Mouse (Mus musculus): ENCODE data around the gene Kank1.

Gene Kank1

GRCm38 (mm10) chr19:25315458-25315889, 78.7 kb downstream of the Kank1 start:
- DNase-seq: peak in 1 of 2 experiments; percentile 23

DNA sequence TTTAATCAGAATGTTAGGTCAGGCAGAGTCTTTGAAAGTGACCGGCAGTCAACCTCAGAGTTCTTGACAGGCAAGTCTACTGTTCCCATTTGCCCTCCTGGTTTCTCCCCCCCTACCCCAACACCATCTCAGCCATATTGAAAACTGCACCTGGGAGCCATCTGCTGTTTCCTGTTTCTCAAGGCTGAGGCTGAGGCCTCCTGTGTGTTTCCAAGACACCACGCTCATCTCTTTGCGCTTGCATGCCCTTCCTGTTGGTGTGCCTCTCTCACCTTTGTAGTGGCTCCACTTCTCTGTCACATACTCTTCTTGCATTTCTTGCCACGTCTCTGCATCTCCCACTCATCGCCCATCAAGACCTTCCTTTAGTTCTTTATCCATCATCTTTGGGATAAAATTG, 79.2 kb downstream of the Kank1 start:
- DNase-seq: no peak

DNA sequence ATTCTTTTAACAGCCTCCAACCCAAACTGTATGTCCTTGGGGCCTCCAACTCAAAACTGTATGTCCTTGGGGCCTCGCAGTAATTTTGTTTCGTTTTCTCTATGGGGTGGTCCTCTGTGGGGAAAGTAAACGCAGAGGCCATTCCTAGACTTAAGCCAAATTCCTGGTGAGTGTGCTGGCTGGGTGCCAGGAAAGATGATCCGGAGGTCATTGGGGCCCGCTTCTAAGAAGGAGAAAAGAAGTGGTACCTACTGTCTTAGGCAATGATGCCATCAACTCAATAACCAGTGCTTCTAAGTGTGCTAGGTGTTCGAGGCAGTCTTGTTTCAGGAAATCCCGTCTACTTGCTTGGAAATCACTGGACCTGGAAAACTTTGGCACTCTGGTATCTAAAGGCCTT, 87.5 kb downstream of the Kank1 start:
- DNase-seq: peak; percentile 38 to 56

GRCm38 (mm10) chr19:25325113-25326001, 88.6 kb downstream of the Kank1 start:
- DNase-seq: no peak

DNA sequence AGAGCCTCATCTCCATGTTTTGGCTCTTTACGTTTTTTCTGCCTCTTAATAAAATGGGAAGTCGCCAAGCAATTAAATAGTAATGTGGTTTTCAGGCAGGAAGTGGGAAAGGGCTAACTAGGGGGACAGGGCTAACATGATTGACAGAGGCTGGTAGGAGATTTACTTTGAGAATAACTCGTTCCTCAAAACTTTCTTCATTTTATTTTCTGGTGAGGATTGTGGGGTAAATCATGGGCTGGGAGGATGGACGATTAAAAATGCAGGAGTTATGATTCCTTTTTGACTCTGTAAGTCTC, 89.2 kb downstream of the Kank1 start:
- no peak for DNase-seq

DNA sequence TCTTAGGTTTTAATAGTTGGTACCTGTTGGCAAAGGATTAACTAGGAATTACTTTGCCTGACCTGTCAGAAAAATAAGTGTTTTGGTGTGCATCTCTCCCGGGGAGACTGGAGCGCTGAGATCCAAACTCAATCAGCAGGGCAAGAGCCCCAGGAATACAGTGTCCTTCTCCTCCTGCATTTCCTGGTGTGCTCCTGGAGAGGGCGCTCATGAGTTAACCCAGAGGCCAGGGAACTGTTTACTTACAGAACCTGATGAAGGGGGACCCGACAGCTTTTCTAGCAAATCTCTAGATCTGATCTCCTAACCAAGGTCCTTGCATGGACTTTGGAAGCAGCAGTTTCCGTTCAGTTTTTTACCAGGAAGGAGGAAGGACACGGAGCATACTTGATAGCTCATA, 90.9 kb downstream of the Kank1 start:
- no peak for DNase-seq

DNA sequence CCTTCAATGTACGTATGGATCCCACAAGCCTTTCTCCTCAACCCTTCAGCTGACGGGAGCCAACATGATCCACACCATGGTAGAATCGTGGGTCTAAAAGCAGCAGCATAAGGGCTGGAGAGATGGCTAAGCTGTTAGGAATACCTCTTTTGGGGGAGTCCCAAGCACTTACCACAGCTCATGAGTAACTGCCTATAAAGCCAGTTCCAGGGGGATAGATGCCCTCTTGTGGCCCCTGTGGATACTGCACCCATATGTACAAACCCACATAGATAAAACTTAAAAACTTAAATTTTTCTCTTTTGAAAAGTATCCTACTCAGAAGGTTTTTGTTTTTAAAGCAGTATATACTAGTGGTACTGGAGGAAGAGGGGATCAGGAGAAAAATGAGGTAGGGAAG, 97.6 kb downstream of the Kank1 start:
- peak; percentile 69 to 75 for DNase-seq

DNA sequence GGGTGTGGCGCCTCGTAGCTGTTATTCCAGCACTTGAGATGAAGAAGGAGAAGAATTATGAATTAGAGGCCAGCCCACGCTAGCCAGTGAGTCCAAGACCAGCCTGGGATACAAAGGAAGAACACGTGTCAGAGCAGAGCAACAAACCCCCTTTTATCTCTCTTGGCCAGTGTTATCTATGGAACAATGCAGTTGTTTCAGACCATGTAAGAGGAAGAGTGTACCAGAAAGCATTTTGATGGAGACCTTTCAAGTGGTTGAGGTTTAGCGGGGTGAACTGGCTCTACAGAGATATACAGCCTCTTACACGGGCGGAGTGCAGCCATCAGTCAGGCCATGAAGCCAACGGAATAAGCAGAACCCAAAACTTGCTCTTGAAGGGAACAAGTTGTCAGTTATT, 100.0 kb downstream of the Kank1 start:
- DNase-seq: no peak

- DNase-seq: peak; percentile 59 to 64
Measured at GRCm38 (mm10) chr19:25340630-25341620, 104.2 kb downstream of the Kank1 start.

DNA sequence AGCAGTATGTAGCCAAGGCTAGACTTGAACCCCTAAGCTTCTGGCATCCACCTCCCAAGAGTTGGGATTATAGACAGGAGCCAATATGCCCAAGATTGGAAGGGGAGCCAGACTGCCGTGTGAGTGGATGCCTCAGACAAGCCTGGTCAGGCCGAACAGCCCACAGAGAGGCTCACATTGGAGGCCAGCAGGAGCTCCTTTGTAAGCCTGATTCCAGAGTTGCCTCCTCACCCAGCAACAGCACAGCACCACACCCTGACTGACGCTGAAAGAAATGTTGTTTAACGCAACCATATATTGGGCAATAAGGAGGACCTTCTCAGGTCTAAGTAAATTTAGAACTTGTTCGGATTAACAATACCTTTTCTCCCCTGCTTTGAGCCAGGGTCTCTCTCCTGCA, 105.3 kb downstream of the Kank1 start:
- no peak for DNase-seq

DNA sequence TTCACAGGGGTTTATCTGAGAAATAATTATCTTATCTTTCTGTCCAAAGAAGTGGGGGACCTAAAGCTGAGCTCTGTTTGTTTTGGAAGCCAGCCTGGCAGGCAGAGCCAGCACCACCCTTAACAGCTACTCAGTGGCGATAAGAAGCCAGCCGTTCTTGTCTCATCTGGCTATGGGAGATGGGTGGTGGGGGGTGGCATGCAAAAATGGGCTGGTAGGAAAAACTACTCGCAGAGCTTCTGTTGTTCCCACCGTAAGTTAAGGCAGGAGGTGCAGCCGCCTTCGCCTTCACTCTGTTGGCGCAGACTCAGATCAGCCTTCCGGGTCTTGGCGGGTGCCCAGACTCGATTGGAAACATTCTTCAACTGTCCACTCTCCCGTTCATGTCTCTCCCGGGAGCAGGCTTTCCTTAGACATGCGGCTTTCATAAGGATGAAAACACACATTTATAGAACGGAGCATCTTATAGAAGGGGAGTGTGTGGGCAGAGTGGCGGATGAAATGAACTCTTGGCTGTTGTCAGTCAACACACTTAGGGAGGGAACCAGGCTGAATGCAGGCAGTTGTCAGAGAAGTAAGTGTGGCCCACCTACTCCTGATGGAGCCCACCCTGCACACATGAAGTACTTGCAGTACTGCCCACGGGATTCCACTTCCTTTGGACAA, 107.0 kb downstream of the Kank1 start:
- peak; percentile 71 to 73 for DNase-seq

DNA sequence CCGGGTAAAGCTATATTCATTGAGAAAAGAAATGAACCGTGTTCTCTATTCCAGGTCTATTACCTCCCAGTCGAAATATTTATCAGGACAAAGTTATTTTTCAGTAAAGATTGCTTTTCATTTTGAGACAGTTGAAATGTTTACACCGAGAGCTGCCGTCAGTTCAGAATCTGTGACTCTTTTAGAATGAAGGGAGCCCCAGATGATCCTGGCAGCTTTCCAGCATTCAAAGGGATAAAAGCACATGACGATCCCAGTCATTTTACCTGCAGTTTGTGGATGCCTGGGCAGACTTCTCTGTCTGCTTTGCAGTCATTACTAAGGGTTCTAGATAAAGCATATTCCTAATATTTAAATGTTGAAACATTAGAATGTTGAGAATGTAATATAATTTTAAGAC, 107.6 kb downstream of the Kank1 start:
- DNase-seq: peak; percentile 47 to 49

DNA sequence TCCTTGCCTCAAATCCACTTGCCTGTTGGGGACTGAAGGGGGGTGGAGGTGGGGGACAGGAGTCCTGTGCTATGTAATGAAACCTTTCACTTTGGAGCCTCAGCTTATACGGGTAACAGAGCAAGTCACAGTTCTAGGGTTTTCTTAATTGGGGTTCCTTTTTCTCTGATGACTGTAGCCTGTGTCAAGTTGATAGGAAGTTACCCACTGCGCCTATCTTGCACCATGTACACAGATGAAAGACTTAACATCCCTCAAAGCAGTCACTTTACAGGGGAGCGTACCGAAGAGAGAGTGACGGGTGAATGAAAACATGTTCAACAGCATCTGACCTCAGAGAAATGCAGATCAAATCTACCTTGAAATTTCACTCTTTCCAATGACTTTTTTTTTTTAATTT, 109.2 kb downstream of the Kank1 start:
- no peak for DNase-seq

- no peak for DNase-seq
Measured at GRCm38 (mm10) chr19:25347515-25347914, 110.7 kb downstream of the Kank1 start.

DNA sequence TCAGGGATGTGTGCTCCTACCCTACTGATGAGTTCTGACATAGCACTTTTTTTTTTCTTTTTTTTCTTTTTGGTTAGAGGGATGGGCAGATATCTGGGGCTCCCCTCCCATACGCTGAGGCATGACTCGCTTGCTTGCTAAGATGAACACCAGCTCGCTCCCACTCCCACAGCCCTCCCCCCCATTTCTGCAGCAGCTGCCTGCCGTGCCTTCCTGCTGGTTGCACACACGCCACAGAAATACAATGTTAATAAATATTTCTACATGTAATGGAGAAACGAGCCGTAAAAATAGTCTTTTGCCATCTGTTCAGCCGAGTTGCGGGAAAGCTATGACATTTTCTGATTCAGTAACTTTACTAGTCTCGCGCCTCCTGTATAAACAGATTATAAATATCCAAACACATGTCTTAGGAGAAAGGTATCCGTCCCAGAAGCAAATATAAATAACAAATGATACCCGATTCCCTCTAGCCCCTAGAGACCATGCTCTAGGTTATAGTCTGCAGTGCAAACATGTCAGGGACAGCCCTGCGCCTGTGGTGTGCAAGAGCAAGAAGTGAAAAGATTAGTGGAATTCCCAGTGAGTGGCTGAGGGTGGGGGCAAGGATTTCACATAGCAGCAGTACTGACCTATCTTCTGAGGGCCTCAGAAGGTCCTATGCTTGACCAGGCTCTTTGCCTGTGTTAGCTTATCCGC, 114.6 kb downstream of the Kank1 start:
- DNase-seq: no peak

DNA sequence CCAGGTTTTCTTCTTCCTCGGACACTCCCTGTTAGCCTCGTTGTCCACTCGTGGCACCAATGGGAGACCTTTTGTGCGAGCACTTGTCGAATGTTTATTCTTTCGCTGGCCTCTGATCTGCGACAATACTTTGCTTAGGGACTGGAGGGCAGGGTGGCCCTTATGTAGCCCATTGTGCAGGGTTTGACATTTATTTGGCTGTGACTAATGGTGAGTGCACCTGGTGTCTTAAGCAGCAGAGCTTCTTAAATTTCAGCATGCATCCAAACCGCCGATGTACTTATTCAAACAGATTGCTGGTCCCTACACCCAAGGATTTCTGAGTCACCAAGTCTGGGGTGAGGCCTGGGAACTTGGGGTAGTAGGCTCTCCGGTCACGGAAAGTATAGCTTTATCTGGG, 120.3 kb downstream of the Kank1 start:
- DNase-seq: no peak

DNA sequence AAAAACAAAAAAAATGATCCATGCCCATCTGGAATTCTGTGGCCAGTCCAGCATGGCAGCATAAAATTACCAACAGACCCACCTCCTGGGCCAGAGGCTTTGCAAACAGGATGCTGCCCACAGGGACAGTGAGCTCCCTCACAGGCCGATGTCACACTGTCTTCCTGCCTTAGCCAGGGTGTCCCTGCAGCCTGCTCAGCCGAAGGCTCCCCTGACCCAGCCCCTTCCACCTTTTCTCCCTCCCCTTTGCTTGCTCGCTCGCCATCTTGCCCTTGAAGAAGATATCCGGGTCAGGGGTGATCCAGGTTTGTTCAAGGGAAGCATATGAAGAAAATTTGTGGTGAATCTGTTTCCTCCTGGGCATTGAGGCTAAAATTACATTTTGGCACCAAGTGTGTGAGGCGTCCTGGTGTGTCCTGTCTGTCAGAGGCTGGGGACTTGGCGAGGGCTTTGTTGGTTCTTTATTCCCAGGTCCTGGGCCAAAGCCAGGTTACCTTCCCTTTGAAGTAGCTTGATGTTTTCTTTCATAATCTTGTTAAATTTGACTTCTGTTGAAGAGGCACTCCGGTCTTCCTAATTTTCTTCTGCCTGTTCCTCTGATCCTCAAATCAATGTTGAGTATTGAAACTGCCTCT, 121.8 kb downstream of the Kank1 start:
- peak; percentile 40 to 50 for DNase-seq

DNA sequence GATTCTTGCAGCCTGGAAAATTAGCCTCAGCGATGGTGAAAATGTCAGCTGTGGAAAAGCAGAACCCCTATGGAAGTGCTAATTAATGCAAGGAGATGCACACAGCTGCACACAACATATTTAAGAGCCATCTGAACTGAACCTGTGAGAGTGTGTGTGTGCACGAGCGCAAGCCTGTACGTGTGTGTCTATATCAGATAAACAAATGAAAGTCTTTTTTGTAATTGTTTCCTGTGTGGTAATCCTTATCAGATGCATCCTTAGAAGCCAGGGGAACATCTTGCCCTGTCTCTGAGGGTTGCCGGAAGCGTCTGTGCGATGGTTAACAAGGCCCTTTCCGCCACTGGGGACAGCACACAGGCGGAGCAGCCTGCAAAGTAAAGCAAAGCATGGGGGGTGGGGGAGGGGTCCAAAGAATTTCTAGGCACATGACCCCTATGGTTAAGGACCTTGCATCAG, 123.8 kb downstream of the Kank1 start:
- DNase-seq: no peak

DNA sequence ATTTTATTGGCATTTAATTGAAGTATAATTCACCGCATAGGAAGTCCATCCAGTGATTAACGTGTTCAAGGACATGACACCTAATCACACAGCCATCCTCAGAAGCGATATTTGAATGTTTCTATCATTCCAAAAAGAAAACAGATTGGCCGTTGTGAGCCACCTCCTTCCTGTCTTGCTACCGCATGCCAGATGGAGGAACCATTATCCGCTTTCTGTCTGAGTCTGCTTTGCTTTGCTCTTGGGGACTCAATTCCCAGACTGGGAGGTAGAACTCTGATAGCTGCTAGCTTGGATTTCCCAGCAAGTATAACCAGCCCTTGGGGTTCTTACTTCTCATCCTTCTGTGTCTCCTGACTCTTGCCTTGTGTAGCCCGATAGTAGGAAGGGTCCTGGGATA, 125.2 kb downstream of the Kank1 start:
- DNase-seq: no peak

DNA sequence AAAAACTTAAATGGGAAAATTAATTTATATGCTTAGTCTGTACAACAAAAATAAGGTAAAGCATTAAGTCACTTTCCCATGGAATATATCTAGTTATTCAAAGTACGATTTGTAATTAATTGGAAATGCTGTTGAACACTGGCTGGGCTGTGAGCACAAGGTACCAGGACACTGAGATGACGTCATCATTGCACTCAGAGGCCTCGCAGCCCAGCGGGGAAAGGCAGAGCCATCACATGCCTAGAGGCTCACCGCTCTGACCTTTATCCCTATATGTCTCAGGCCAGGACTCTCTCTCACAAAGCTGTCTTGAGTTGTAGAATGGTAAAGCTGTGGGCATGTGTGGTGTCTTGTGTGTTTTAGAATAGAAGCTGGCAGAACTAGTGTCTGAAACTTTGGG, 128.9 kb downstream of the Kank1 start:
- no peak for DNase-seq

DNA sequence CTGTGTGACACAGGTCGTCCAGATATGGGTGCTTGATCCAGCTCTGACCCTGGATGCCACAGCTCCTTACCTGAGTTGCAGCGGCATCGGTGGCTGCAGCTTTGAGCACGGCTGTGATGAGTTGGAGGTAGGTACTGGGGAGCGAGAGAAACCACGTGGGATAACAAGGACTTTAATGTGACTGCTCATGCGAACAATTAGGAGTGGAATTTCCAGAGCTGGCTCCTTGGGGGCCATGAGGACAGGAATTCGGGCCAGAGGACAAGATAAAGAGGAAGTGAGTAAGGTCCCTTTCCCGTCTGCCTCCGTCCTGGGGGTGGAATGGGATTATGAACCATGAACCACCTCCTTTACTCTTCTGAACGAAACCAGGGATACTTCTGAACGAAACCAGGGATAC, 129.8 kb downstream of the Kank1 start:
- no peak for DNase-seq

DNA sequence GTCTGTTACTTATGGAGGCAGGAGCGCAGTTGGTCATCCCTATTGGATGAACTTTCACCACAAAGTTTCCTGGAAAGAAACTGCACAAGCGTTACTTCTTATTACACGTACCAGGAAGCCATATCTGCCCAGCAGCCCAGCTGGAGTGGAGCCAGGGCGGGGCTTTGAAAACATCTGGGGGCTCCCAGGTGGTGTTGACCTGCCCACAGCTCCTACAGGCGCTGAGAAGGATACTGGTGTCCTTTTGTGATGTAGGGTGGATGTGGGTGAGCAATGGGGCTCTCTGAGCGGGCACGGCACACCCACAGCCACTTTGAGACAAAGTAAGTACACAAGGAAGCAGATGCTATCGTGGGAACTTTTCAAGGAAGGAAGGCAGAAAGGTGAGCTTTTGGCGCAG, 133.7 kb downstream of the Kank1 start:
- DNase-seq: no peak
